Mouse (Mus musculus) lung, adult 18-20 months (tissue): ENCODE data around the gene Wipf2.
"Not testable (repeated sequence)": the region's sequence is repeated elsewhere in the genome, so short reads cannot be mapped to it uniquely, and the experiment has no call there.

Experiments used
- DNase-seq, 2 experiments: peaks; one replicate each; pipeline ENCODE4 v3.0.0; 2022; ENCODE audit warnings: mixed read lengths in 2 of 2

Gene Wipf2

DNA sequence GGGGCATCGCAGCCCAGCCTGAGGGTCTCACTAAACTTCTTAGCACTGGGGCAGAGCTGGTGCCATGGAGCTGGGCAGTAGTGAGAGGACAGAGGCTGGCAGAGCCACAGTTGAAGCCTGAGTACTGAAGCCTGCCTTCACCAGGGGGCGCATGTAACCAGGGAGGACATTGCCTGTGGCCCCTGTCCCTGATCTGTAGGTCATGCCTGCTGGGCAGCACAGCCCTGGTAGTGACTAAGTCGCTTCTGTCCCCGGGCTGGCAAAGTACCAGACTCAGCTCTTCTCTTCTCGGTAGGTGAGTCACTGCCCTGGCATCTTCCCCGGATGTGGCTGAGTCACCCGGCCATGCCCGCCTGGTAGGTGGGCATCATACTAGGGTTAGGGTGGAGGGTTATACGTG lies 69.7 kb downstream of the Wipf2 start:
- DNase-seq, result peak; percentile 85 to 88

GRCm38 (mm10) chr11:98933847-98934246 lies 70.4 kb downstream of the Wipf2 start:
- DNase-seq, result not testable (repeated sequence)

DNA sequence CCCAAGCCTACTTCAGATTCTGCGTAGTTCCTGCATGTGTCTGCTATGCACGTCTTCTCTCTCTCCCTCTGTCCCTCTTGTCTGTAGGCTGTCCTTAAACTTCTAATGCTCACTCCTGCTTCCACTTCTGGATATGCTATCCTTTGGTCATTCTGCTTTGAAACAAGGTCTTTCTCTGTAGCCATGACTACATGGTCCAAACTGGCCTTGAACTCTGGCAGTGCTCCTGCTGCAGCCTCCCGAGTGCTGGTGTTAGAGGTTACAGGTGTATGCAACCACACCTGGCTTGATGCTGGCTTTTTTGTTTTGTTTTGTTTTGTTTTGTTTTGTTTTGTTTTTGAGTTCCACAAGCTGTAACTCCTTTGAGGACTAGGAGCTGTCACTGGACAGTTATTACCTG lies 70.9 kb downstream of the Wipf2 start:
- DNase-seq, result no peak

DNA sequence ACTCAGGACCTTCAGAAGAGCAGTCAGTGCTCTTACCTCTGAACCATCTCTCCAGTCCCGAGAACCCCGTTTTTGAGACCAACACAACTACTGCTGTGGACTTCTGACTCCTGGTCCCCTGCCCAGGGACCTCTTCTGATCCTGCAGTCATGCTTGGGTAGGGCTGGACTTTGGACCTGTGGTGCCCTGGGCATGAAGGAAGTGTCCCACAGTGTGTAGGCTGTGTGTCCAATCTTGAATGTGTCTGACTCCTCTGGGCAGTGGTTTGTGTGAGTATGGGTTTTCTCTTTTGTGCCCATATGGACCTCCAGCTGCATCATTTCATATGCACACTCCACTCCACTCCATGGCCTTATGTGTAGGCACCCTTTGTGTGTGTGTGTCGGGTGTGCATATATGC lies 71.7 kb downstream of the Wipf2 start:
- DNase-seq, result no peak

- DNase-seq, result peak; percentile 84 to 88
Observed at GRCm38 (mm10) chr11:98936170-98936569, 72.7 kb downstream of the Wipf2 start.

DNA sequence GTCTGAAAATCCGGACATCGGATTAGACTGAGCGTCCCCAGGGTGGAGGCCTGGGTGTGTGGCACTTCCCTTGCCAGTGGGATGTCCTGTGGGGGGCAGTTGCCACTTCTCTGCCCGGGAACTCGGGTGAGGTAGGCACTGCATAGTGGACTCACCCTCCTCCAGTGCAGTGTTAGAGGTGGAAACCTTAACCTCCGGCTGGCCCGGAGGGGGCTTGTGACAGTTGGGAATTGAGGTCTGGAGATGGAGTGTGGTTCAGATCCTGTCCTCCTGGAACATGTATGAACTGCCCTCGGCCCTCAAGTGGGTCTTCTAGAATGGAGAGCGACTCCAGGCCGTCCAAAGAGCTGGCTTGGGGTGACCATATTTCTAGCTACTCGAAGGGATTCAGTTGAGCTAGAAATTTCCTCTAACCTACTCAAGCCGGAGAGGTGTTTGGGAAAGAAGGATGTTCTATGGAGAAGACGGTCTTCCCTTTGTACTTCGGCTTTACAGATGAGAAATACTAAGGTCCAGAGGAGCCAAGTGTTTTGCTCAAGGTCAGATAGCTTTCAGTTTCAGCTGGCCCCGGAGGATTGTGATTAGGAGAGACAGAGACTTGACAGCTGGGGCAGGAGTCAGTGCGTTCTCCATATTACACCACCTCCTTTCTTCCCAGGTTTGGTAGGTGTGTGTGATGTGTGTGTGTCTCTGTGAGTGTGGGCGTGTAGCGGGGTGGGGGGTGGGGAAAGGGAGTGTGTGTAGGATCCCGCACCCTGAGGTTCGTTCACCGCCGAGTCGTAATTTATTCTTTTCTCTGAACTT lies 73.4 kb downstream of the Wipf2 start:
- peak; percentile 59 to 65 for DNase-seq

DNA sequence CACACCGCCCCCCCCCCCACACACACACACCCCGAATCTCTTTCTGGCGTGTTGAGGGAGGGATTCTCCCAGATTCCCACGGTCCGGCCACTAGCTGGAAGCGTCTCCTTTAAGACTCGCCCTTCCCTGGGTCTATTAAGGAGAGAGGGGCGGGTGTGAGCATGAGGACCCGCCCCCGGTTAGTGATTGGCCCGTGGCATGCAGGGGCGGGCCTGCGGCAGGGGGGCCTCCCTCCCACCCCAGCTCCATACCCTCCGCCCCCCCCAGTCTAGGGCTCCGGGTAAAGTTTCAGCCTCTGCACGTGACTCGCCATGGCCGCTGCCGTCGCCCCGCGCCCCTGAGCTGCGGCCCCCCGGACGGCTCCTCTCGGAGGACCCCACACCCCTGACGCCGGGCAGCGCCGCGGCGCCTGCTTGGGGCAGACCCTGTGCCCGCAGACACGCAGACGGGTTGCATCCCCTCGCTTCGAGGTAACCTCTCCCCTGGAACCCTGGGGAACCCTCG lies 74.0 kb downstream of the Wipf2 start:
- DNase-seq, result peak; percentile 92 to 94

DNA sequence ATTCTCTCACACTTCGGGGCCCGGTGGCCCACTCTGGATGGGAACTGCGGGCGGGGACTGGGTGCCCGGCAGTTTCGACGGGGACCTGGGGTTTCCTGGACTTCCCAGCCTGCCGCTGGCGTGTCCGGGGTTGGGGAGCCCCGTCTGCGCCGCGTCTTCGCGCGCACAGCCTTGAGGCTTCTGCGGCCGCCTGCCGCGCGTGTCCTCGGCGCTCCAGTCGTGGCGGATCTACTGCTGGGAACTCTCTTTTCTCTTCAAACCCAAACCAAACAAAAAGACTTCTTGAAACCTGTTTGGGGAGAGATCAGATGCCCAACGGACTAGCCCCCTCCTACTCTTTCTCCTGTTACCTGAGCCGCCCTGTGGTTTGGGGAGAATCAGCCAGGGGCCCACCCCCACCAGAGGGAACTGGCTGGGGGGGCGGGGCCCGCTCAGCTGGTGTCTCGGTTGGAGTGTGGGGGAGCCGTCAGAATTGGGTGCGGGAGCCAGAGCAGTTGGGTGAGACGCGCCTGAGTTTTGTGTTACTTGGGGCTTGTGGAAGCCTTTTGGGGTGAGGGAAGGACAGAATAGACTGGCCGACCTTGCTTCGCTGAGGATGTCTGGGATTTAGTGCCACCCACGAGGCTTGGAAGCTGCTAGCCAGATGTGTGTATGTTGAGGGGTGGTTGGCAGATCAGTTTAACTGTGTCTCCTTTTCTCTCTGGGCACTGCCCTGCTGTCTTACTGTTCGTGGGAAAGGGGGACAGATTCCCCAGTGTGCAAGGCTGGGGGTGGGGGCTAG lies 74.7 kb downstream of the Wipf2 start:
- peak; percentile 77 to 84 for DNase-seq

- no peak for DNase-seq
Observed at GRCm38 (mm10) chr11:98938701-98939083, 75.3 kb downstream of the Wipf2 start.

DNA sequence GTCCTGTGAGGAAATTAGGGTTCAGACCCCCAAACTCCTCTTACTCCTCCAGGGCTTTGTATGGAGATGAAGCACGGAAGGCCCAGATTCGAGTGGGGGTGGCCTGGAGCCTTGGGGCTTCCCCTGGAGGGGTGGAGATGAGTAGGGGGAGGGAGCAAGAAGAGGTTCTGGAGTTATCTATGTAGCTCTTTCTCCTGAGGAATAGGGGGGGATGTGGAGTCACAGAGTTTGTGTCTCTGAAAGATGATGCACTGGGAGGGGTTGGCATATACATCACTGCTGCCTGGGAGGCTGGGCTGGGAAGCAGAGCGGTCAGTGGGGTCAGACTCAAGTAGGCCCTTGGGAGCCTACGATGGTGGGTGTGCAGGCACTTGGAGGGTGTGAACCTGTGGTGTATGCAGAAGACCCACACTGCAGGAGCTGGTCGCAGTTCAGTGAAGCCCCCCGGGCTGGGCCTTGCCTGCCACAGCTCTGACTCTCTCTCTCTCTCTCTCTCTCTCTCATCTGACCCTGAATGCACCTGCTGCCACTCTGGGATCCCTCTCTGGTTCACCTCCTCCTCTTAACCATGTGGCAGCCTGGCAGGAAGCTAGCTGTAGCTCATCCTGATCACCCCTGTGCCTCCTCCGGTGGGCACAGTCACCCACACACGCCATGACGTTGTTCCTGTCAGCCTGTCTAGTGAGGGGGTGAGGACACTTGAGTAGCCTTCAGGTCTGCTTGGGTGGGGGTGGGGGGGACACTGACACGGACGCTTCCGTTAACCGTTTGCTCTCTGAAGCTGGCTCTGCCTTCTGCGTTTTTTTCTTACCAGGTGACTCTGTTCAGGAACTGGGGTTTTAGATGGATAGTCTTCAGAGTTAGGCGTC lies 75.9 kb downstream of the Wipf2 start:
- DNase-seq, result peak in 1 of 2 experiments; percentile 37

GRCm38 (mm10) chr11:98939953-98940641 lies 76.7 kb downstream of the Wipf2 start:
- DNase-seq, result no peak

- no peak for DNase-seq
Observed at GRCm38 (mm10) chr11:98940776-98941175, 77.3 kb downstream of the Wipf2 start.

DNA sequence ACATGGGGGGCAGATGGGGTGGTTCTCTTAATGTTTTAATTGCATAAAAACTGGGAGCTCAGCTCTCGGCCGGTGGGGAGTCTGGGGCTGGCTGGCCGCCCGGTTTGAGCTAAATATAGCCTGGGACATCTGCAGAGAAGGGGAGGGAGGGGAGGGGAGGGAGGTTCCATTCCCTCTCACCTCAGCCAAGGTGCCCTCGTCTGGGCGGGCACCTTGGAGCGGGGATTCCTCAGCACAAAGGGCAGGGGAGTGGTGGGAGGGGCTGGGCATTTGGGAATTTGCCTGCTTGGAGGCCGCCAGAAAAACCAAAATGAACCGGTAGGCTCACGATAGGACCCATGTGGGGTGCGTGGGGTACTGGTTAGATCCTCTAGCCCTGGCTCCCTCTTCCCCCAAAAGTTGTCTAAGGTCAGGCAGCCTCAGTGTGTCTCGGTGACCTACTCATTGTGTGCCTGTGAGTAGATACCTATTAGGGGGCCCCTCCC lies 77.9 kb downstream of the Wipf2 start:
- peak in 1 of 2 experiments; percentile 77 for DNase-seq

DNA sequence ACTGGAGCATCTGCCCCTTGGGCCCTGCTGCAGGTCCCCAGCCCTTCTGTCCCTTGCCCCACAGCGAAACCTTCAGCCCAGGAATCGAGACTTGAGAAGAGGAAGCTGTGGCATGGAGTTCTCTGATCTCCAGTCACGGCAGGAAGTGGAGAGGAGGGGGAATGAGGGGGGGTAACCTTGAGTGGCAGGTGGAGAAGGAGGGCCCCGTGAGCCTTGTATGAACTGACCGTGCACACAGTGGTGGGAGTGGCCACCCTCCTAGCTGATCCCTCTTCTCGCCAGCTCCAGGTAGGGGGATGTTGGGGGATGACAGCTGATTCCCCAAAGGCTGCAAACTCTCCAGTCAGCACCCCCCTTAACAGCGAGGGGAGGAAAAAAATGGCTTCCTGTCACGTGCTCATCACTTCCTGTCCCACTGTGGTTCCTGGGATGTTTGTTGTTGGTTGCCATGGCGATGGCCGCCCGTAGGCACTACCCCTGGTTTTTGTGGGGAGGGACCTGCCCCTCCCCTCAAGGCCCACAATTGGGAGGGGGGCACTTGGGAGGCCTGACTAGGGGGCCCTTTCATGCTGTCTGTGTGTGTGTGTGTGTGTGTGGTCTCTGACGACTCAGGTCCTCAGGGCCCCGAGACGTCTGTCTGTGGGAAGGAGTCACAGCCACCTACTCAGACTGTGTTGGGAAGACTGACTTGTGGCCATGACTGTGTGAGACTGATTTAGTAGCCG lies 78.5 kb downstream of the Wipf2 start:
- peak; percentile 89 to 94 for DNase-seq

- peak in 1 of 2 experiments; percentile 34 for DNase-seq
Observed at GRCm38 (mm10) chr11:98942555-98942922, 79.1 kb downstream of the Wipf2 start.

GRCm38 (mm10) chr11:98942923-98943641 lies 79.6 kb downstream of the Wipf2 start:
- peak; percentile 72 to 83 for DNase-seq

- no peak for DNase-seq
Observed at GRCm38 (mm10) chr11:98943741-98944461, 80.5 kb downstream of the Wipf2 start.

GRCm38 (mm10) chr11:98944897-98945604 lies 81.6 kb downstream of the Wipf2 start:
- DNase-seq, result peak in 1 of 2 experiments; percentile 27

DNA sequence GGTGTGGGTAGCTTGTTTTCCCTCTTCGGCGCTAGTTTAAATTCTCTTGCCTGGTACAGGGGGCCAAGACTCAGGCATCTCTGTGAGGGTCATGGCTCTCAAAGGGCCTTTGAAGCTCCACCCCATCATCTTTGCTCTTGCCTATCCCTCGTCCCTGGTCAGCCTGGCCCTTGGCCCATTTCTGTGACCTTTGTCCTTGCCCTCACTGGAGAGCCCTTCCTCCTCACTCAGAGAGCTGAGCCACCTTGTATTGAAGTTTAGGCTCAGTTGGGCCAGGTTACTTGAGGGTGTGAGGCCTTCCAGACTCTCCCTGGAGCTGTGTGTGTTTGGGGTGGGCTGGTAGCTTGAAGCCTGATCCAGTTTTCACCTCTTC lies 82.2 kb downstream of the Wipf2 start:
- peak; percentile 71 to 75 for DNase-seq
